Mouse (Mus musculus): ENCODE measurements around the gene Ahrr.

The Ahrr gene

DNA sequence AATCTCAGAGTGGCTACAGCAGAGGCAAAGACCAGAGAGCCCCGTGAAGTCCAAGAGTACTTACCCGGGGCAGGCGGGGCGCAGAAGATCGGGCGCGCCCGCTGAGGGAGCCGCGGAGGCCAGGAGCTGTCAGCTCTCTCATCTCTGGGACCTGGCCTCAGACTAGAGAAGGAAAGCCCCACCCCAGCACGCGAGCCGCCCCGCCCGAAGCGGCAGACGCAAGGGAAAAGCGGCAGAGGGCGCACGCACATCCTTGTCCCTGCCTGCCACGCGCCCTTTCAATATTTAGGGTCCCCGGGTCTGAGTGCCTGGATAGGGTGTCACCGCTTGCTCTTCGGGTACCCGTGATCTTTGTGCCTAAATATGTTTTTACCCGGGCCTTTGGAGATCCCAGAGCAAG lies at the start of gene Ahrr:
TSS of gene Ahrr (minus strand) at position 165 of the 400 bp plus-strand sequence.
- in situ Hi-C loops (cut with MboI), result no loop called here

DNA sequence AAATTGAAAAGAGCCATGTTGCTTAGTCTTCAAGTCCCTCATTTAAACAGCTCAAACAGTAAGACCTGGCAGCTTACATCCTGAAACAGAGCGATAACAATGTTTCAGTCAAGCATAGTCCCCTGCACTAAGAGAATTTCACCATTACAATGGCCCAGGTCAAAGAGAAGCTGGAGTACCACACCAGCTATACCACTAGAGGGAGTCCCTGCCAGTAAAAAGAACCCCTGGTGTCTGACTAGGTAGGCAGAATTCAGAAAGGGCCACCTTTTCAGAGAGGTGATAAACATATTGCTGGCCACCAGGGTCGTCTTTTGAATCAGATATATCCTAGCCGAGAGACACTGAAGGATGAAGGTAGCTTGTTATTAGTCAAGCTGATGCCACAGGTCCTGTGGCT lies 48.9 kb upstream of the Ahrr start:
- in situ Hi-C loops (cut with MboI), result no loop called here

DNA sequence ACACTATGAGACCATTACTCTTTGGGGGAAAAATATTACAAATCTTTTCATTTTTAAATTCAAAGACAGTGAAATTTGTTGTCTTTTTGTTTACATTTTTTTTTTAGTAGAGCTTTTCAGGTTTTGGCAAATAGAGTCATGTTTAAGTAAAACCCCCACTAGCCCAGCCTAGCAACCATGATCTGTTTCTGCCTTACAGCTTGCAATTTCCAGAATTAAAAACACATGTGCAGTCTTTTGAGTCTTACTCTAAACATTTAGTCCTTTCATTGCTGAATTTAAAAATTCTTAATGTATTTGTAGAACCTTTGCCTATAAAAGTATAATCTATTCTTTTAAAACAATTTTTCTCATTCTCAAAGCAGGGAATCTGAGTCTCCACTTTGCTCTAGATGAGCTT lies 37.2 kb upstream of the Ahrr start:
- in situ Hi-C loops (cut with MboI), result no loop called here

DNA sequence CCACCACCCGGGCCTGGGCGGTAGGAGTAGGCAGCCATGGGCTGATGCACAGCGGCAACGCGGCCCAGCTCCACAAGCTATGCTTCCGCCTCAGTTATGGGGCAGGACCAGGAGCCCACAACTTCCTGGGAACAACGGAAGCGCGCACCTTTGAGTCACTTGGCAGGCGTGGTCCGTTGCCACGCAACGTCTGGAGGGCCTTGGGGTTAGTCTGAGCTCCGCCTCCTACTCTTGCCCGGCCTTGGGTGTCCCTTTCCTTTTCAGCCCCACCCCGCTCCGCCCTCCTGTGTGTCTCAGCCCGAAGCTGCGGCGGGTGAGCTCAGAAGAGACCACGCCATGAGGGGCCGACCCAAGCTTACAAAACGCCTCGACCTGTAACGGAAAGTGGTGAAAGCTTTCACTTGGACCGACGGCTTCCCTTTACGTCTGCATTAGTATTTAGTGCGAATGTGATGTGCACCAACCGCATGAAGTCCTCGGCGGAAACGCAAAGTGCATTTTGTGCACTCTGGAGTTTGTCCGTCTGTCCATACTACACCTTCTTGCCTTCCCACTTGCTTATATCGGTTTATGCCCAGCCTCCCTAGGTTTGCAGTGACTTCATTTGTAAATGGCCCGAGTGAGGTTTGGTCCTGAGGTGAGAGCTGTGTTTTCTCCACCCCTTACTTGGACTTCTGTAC lies 25.2 kb upstream of the Ahrr start, which contains the start of gene Pdcd6:
TSS of gene Pdcd6 (minus strand) at position 411 of the 680 bp plus-strand sequence.
- in situ Hi-C loops (cut with MboI), result no loop called here

DNA sequence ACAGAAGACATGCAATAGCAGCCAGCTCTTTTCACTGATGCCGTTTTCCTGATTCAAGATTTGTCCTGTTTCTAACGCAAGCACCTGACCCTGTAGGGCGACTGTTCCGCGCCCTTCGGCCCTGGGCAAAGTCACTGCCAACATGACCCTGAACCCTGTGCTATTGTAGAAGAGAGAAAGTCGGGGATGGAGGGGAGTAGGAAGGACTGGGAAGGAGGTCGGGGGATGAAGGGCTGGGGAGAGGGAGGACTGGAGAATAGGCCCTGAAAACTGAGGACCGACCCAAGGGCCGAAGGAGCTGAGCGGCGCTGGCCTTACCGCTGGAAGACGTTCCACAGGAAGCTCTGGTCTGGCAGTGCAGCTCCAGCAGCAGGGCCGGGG lies 24.6 kb upstream of the Ahrr start:
- in situ Hi-C loops (cut with MboI), result no loop called here

DNA sequence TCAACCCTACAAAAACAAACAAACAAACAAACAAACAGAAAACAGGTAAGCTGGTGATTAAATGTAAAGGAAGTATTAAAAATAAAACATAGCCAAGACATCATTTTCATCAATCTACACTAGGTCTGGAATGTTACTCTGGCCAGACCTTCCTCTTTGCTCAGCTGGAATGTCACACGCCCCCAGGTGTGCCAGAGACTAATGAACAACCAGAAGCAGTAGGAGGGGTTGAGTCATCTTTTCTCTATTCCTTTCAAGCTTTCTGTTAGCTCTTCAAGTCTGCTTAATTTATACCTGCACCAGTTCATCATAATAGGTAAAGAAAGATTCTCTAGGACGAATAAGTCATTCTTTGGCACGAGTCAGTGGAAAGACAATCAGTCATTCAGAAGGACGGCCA lies 24.3 kb upstream of the Ahrr start:
- in situ Hi-C loops (cut with MboI), result no loop called here

DNA sequence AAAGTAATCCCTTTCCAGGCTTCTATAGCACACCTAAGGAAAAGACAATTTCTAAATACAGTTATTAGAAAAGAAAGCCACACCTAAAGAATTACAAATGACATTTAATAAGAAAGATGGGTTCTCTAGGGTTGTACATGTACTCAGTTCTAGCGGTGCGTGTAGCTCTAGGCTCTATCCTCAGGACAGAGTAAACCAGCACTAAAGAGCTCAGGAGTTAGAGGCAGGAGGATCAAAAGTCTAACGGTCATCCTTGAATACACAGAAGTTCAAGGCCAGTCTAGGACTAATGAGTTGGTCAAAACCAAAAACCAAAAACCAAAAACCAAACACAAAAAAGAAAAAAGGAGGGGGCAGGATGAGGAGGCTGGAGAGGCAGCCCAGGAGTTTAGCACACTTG lies 22.5 kb upstream of the Ahrr start:
- in situ Hi-C loops (cut with MboI), result no loop called here

DNA sequence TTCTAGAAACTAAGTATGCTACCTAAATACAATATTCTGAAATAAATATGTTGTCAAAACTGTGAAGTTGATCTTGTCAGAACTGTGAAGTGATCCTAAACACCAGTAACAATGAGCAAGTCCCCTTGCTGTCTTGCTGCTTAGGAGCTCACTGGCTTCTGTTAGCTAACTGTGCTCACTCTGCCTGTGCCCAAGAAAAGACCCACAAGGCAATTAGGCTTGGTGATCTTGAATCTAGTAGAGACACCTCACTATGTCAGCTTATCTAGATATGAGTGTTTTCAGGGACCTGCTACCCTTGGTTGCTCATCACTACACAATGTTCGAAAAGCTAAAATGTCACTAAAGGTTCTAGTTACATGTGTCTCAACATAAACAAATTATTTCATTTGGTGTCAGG lies 13.6 kb upstream of the Ahrr start:
- in situ Hi-C loops (cut with MboI), result no loop called here

DNA sequence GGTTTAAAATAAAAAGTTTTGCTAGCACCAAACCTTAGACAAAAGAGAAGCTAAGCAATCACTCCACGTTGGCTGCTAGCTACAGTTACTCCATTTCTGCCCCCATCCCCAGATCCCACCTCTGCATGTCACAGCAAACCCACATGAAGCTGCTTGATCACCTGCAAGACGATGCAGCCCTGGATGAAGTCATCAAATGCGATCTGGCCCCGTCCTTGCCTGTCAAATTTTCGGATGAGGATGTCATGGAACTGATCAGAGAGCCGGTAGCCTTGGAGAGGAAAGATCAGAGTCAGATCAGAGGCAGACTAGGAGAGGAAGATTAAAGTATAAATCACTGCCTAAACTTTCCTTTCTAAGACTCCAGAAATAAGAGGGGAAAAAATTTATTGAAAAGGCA lies 13.2 kb upstream of the Ahrr start:
- in situ Hi-C loops (cut with MboI), result no loop called here

DNA sequence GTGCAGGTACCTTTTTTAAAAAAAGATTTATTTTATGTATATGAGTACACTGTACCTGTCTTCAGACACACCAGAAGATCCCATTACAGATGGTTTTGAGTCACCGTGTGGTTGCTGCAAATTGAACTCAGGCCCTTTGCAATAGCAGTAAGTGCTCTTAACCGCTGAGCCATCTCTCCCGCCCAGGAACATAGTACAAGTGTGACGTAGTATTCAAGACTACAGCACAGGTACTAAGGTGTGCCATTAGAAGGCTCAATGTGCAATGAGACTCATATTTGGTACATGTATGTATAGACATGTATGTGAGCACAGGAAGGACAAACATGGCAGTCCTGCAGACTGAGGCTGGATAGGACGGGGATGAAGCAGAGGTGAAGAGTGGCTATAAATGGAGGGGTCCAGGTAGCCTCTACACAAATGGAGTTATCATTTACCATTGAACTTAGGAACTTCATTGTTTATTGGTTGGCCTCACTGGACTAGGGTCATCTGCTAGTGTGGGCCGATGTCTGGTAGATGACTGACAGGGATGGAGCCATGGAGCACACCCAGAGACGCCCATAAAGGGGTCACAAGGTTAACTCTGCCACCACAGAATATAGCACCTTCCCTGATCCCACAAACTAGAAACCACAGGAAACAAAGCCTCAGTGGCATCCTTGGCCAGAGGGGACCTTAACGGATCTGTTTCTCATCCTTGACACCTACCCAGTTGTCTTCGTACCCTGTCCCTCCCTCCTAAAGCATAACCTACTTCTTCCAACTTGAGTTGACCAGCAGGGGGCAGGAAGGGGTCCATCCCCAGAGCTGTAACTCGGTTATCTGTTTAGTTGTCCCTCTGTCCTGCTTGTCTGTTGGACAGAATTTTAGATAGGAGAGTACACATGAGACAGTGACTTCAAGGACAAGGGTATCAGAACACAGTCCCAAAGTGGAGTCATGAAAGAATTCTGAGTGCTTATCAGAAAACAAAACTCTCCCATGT lies 10.2 kb upstream of the Ahrr start:
- in situ Hi-C loops (cut with MboI), result no loop called here

DNA sequence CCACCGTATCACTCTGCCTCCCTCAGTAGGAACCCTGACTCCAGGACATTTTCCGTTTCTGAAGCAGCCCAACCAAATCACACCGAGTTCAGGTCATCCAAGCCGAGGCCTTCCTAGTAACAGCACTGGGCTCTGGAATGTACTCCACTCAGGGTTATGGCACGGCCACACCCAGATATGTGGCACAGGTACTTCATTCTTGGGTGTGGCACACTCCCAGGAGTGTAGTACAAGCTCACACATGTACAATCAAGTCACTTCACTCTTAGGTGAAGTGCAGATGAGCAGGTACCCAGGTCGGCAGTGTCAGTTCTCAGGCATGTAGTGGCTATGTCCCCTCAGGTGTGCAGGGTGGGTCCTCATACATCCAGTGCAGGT lies 9.5 kb upstream of the Ahrr start:
- in situ Hi-C loops (cut with MboI), result no loop called here

DNA sequence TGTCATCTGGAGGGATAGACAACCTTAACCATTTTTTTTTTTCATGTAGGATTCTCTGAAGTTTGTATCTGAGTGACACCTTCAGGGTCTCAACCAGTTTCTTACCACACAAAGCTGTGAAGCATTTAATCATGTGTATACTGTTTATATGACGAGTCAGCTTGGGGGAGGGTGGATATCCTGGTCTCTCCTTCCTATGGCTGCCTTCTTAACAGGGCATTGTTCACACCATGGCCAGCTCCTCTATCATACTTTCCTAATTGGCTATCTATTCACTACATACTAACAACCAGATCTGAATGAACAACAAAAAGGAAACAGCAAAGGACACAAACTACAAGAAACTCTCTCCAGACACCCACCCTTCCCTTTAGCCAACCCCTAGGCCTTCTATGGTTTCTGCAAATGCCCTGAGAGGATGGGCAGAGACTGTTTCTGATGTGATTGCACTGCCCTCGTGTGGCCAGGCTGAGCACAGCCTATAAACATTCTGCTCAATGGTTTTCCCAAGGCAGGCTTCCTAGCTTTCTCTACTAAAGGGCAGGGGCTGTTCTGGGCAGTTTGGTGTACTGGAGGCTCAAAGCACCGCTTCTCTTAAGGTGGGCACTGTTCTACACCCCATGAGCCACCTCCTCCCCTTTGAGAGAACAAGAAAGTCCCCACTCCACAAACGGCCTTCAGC lies 8.9 kb upstream of the Ahrr start:
- in situ Hi-C loops (cut with MboI), result no loop called here

DNA sequence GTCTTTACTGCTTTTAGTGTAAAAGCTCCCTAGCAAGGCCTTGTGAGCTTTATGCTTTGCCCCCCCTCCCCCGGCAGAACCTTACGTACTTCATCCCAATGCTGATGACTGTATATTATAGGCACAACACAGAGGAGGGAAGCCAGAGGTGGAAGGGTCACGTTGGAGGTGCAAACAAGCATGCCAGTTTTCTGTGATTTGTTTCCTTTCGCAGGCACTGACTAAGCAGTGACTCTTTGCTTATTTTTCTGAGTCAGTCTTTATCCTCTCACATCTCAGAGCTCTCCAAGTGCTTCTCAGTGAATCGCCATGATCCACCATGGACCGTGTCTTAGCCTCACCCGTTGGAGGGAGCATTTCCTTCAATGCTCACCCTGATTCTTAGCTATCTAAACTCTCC lies 4.2 kb upstream of the Ahrr start:
- in situ Hi-C loops (cut with MboI), result no loop called here

DNA sequence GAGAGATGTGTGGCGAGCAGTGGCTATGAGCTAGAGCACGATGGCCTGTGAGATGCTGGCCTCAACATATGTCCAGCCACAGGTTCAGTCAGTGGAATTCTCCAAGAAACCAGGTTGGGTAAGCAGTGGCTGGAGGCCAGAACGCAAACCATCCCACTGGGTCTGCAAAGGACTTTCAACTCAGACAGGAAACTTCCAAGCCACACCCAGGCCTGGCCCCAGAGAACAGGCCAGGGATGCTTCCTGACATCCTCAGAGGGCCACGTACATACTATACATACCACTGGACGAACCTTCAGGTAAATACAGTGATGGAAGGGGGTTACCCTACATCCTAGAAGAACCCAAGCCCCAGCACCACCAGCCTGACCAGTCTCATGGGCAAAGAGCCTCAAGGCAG lies 2.5 kb downstream of the Ahrr start:
- in situ Hi-C loops (cut with MboI), result no loop called here

DNA sequence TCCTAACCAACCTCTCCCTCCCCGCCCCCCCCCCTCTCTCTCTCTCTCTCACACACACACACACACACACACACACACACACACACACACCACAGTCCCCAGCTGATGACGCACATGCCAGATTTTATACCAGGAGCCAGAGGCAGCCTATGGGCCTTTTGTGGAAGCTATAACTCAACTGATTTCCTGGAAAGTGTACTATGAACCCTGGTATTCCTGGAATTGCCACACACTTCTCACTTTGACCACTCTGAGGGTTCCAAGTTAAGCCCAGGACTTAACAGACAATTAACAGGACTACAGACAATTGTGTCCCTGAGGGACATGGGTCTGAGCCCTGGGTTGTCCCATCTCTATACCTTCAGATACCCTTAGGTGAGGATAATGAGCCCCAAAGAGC lies 9.8 kb downstream of the Ahrr start:
- in situ Hi-C loops (cut with MboI), result no loop called here

DNA sequence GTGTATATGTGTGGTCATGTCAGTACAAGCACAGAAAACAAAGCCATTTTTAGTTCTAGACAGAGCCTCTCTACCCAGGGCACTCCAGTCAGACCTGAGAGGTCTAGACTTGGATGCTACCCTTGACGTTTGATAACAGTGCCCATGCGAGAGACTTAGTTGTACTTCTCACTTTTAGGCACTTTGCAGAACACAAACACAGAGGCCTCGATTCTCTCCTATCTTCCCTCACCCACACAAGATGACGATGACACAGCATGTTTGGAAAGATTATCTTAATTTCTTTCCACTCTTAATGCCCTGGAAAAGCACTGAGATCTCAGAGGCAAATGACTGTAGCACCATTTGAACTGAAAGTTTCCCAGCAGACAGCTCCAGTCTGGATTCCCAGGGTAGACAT lies 16.4 kb downstream of the Ahrr start:
- in situ Hi-C loops (cut with MboI), result no loop called here

DNA sequence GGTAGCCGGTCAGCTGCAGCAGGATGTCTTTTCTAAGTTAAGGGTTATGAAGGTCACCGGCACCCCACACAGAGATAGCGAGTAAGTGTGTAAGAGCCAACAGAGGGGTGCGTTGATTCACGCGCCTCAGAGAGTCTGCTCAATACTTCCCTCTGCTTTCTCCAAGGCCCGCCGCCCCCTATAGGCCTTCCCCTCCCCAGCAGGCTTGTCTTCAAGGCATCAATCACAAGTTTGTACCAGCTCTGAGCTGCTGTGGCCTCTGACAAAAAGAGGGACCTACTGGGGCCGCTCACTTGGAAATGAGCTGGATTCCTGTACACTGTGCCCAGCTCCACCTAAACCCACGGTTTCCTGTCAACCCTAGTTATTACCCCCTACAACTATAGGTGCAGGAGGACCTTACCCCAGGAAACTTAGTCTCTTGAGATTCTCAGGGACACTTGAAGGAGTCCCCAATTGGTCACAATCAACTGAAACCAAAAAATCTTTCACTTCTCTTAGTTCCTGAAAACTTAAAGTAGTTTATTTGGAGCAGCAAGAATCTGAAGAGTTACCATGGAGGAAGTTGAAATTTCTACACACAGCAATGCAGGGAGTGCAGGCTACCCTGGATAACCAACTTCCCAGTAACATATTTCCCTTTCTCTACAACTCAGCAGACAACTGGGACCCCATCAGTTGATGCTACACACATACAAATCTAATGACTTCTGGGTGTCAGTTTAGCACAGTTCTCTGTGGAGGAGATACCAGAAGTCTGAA lies 31.7 kb downstream of the Ahrr start:
- in situ Hi-C loops (cut with MboI), result no loop called here

DNA sequence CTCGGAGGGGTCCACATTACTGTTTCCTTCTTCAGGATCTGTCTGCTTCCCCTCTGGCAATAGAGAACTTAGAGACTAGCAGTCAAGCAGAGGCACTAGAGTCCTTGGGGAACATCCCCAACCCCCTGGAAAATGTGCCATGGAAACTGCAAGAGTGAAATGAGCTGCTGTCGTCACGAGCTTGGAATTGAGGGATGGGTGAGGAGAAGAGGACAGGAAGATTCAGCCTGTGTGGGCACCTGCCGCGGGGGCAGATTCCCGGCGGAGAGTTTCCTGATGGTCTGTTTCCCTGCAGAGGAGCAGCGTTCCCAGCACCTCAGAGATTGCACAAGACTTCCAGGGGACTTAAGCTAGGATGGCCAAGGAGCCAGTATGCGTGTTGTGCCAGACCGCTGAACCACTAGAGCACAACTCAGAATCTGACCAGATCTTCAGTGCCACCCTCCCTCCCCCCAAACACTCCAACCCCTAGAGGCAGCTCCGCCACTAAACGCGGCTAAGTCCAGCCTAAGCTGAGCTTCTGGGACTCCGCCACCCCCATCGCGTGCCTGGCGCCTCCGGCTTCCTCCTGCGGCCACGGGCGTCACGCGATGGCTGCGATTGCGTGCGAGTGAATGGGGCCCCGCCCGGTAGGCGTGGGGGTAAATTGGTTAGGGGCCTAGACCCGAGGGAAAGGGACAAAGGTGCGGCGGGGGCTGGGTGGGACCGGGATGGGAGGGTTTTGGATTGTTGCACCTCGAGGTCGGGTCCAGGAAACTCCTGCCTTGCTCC lies 32.5 kb downstream of the Ahrr start:
- in situ Hi-C loops (cut with MboI), result no loop called here

DNA sequence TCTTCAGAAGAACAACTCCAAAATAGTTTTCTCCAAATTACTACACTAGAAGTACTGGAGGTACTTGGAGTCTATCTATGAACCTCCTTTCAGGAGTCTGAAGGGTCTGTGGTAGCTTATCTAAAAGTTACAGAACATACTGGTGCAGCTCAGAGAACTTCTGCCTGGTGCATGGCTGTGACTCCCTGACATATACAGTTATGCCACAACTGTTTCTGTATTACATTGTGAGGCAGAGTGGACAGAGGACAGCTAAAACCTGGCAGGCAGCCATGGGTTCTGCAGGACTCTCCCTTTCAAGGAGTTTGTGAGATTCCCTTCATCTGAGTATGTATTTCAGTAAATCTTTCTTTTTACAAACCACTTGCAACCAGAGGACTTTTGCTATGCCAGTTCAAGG lies 45.6 kb downstream of the Ahrr start:
- in situ Hi-C loops (cut with MboI), result no loop called here

DNA sequence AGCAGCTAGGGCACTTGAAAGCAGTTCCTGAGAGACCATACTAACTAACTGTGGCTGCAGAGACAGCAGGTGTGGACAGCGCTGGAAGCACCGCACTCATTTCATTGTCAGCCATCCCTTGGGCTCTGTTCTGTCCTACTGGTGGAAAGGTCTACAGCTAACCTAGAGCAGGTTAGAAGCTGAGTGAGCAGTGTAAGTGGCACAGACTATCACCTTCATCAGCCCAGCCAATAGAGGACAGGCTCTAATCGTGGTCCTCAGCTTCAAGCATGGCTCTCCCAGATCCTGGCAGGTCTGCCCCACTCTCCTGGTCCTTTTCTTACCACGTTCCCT lies 46.3 kb downstream of the Ahrr start:
- in situ Hi-C loops (cut with MboI), result no loop called here

DNA sequence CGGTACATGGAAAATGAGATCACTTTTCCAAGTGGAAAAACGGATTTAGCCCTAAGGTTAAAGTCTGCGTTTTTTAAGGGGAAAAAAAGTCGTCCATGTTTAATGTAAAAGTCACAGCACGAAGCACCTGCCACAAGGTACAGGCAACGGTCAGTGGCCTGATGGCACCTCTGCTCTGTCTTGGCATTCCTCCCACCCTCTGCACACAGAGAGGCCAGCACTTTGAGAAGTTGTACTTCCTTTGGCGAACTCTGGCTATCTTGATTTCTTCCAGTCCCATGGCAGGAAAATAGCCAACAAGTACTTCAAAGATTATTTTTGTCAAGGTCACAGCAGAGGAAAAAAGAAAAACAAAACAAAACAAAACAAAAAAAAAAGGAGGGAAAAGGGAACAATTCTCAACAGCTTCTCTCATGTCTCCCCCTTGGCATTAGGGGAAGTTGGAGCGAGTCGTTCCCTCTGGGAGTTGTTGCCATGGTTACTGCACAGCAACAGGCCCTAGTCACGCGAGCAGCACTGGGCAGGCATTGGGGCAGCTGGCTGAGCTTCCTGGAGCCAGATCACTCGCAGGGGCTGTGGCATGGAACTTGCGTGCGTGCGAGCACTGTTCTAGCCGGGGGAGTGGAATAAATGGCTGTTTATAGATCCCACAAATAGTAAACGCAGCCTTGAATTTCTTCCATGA lies 46.8 kb downstream of the Ahrr start:
- in situ Hi-C loops (cut with MboI), result no loop called here
